Mouse (Mus musculus): ENCODE results near the gene Arf1. TPM values are rescaled to one million over a fixed set of nuclear protein-coding genes. Genes with fewer than 3 reads are reported as not detected.

Arf1 gene
- 275 and 317 TPM in 2 replicates for polyA plus RNA-seq (2015; fragmentation: Nextera tagmentation; extraction: Ambion mirVana)

GRCm38 (mm10) chr11:59228122-59228953, at the start of gene Arf1:
Gene Arf1 (minus strand): TSS chr11:59228270.
- Histone ChIP-seq H3K36me3 (peaks cover 10% of the 10 kb centered on the region), H3K4me1 (replicated peaks) (peaks cover 58% of the 10 kb centered on the region), H3K27ac (peak within 1 kb of the TSS; percentile 96), H3K9me3 (replicated peaks) (no peaks in the 10 kb centered on the region), H3K27me3 (peaks cover 12% of the 10 kb centered on the region; the same call in 1 of the 2 replicates), H3K4me2 (peak within 1 kb of the TSS; percentile 86), H3K9ac (peak within 1 kb of the TSS; percentile 100), H3K4me3 (replicated peaks) (peak within 1 kb of the TSS; percentile 100)
- WGBS (ENCODE audit: insufficient replicate concordance): 4% methylated on average over 56 of the region's 59 CpGs
- DNase-seq (peak; percentile 96), ATAC-seq (ENCODE audit: low read depth) (peak; percentile 93)

GRCm38 (mm10) chr11:59276877-59277276, 48.8 kb upstream of the Arf1 start:
- H3K9me3 ChIP-seq (replicated peaks): no peaks in the 10 kb centered on the region
- H3K9ac ChIP-seq: no peak overlapping the region
- no peaks in the 10 kb centered on the region for H3K36me3 ChIP-seq
- no peak overlapping the region for H3K27ac ChIP-seq
- WGBS (ENCODE audit: insufficient replicate concordance): 11% methylated on average over 2 of the region's 2 CpGs
- no peaks in the 10 kb centered on the region for H3K4me1 ChIP-seq (replicated peaks)
- ATAC-seq (ENCODE audit: low read depth) (no peak), DNase-seq (no peak)
- H3K4me2 ChIP-seq: no peak overlapping the region
- peaks cover 94% of the 10 kb centered on the region for H3K27me3 ChIP-seq
- no peak overlapping the region for H3K4me3 ChIP-seq (replicated peaks)

GRCm38 (mm10) chr11:59274184-59274583, 46.1 kb upstream of the Arf1 start:
- Histone ChIP-seq H3K9ac (no peak overlapping the region), H3K4me3 (replicated peaks) (no peak overlapping the region), H3K4me1 (replicated peaks) (no peaks in the 10 kb centered on the region), H3K27ac (no peak overlapping the region), H3K9me3 (replicated peaks) (no peaks in the 10 kb centered on the region), H3K27me3 (peaks cover 90% of the 10 kb centered on the region), H3K36me3 (no peaks in the 10 kb centered on the region), H3K4me2 (no peak overlapping the region)
- 56% methylated on average over 3 of the region's 3 CpGs for WGBS (ENCODE audit: insufficient replicate concordance)
- DNase-seq (no peak), ATAC-seq (ENCODE audit: low read depth) (no peak)

- H3K9ac ChIP-seq: no peak overlapping the region
- 34% methylated on average over 6 of the region's 6 CpGs for WGBS (ENCODE audit: insufficient replicate concordance)
- no peaks in the 10 kb centered on the region for H3K36me3 ChIP-seq
- no peak overlapping the region for H3K27ac ChIP-seq
- H3K4me3 ChIP-seq (replicated peaks): no peak overlapping the region
- no peak for DNase-seq
- H3K9me3 ChIP-seq (replicated peaks): peaks cover 8% of the 10 kb centered on the region; the same call in 1 of the 2 replicates
- ATAC-seq (ENCODE audit: low read depth): no peak
- H3K4me1 ChIP-seq (replicated peaks): peaks cover 30% of the 10 kb centered on the region
- no peak overlapping the region for H3K4me2 ChIP-seq
- peaks cover 95% of the 10 kb centered on the region for H3K27me3 ChIP-seq
Measured at GRCm38 (mm10) chr11:59266727-59267126, 38.7 kb upstream of the Arf1 start.

GRCm38 (mm10) chr11:59265154-59265813, 37.2 kb upstream of the Arf1 start:
- Histone ChIP-seq H3K27ac (no peak overlapping the region), H3K9ac (no peak overlapping the region), H3K4me3 (replicated peaks) (no peak overlapping the region), H3K36me3 (no peaks in the 10 kb centered on the region), H3K27me3 (peaks cover 85% of the 10 kb centered on the region), H3K9me3 (replicated peaks) (peaks cover 8% of the 10 kb centered on the region; the same call in 1 of the 2 replicates), H3K4me2 (no peak overlapping the region), H3K4me1 (replicated peaks) (peaks cover 44% of the 10 kb centered on the region)
- DNase-seq: no peak
- ATAC-seq (ENCODE audit: low read depth): no peak
- 64% methylated on average over 8 of the region's 8 CpGs for WGBS (ENCODE audit: insufficient replicate concordance)

GRCm38 (mm10) chr11:59264593-59264992, 36.5 kb upstream of the Arf1 start:
- ATAC-seq (ENCODE audit: low read depth): no peak
- peaks cover 8% of the 10 kb centered on the region; the same call in 1 of the 2 replicates for H3K9me3 ChIP-seq (replicated peaks)
- H3K27ac ChIP-seq: no peak overlapping the region
- no peak for DNase-seq
- peak overlapping the region; percentile 63; the same call in 1 of the 2 replicates for H3K9ac ChIP-seq
- H3K4me3 ChIP-seq (replicated peaks): peak overlapping the region; percentile 59
- H3K4me2 ChIP-seq: peak overlapping the region; percentile 82
- WGBS (ENCODE audit: insufficient replicate concordance): 7% methylated on average over 8 of the region's 8 CpGs
- H3K4me1 ChIP-seq (replicated peaks): peaks cover 51% of the 10 kb centered on the region
- H3K27me3 ChIP-seq: peaks cover 81% of the 10 kb centered on the region
- no peaks in the 10 kb centered on the region for H3K36me3 ChIP-seq

GRCm38 (mm10) chr11:59263870-59264563, 35.9 kb upstream of the Arf1 start:
- Histone ChIP-seq H3K9me3 (replicated peaks) (peaks cover 8% of the 10 kb centered on the region; the same call in 1 of the 2 replicates), H3K9ac (peak overlapping the region; percentile 63), H3K27me3 (peaks cover 76% of the 10 kb centered on the region), H3K36me3 (no peaks in the 10 kb centered on the region), H3K27ac (no peak overlapping the region), H3K4me2 (peak overlapping the region; percentile 82), H3K4me3 (replicated peaks) (peak overlapping the region; percentile 59), H3K4me1 (replicated peaks) (peaks cover 55% of the 10 kb centered on the region)
- WGBS (ENCODE audit: insufficient replicate concordance): 2% methylated on average over 56 of the region's 56 CpGs
- DNase-seq (peak; percentile 19), ATAC-seq (ENCODE audit: low read depth) (no peak)

GRCm38 (mm10) chr11:59262308-59262707, 34.2 kb upstream of the Arf1 start:
- Histone ChIP-seq H3K4me1 (replicated peaks) (peaks cover 55% of the 10 kb centered on the region), H3K9me3 (replicated peaks) (no peaks in the 10 kb centered on the region), H3K27me3 (peaks cover 75% of the 10 kb centered on the region), H3K4me2 (peak overlapping the region; percentile 77), H3K9ac (no peak overlapping the region), H3K27ac (peak overlapping the region; percentile 95), H3K4me3 (replicated peaks) (no peak overlapping the region), H3K36me3 (no peaks in the 10 kb centered on the region)
- DNase-seq: no peak
- no peak for ATAC-seq (ENCODE audit: low read depth)

- Histone ChIP-seq H3K27me3 (peaks cover 75% of the 10 kb centered on the region), H3K4me2 (peak overlapping the region; percentile 77), H3K36me3 (no peaks in the 10 kb centered on the region), H3K4me3 (replicated peaks) (peak overlapping the region; percentile 45), H3K4me1 (replicated peaks) (peaks cover 55% of the 10 kb centered on the region), H3K9me3 (replicated peaks) (no peaks in the 10 kb centered on the region), H3K9ac (peak overlapping the region; percentile 67), H3K27ac (peak overlapping the region; percentile 95)
- ATAC-seq (ENCODE audit: low read depth): peak; percentile 99
- WGBS (ENCODE audit: insufficient replicate concordance): 32% methylated on average over 10 of the region's 10 CpGs
- peak; percentile 88 for DNase-seq
Measured at GRCm38 (mm10) chr11:59260706-59261493, 32.8 kb upstream of the Arf1 start.

GRCm38 (mm10) chr11:59259647-59260046, 31.6 kb upstream of the Arf1 start:
- no peak overlapping the region for H3K4me3 ChIP-seq (replicated peaks)
- no peaks in the 10 kb centered on the region for H3K9me3 ChIP-seq (replicated peaks)
- no peak overlapping the region for H3K27ac ChIP-seq
- peak overlapping the region; percentile 63; the same call in 1 of the 2 replicates for H3K9ac ChIP-seq
- DNase-seq (peak; percentile 38), ATAC-seq (ENCODE audit: low read depth) (peak; percentile 27; the same call in 1 of the 2 replicates)
- H3K4me2 ChIP-seq: peak overlapping the region; percentile 77
- no peaks in the 10 kb centered on the region for H3K36me3 ChIP-seq
- peaks cover 75% of the 10 kb centered on the region for H3K27me3 ChIP-seq
- peaks cover 54% of the 10 kb centered on the region for H3K4me1 ChIP-seq (replicated peaks)
- WGBS (ENCODE audit: insufficient replicate concordance): 34% methylated on average over 7 of the region's 7 CpGs
